Mouse (Mus musculus): ENCODE results near the gene Shd.

GRCm38 (mm10) chr17:56017848-56018247 is 47.6 kb downstream of the Shd start:
- TF ChIP-seq CTCF (IDR thresholded peaks at IDR 0.05; ENCODE audit: borderline replicate concordance, extremely low read depth, insufficient read depth, insufficient read length) (no peak), POLR2A (IDR thresholded peaks at IDR 0.05; ENCODE audit: borderline replicate concordance, extremely low read depth, insufficient read depth, insufficient read length, poor library complexity, severe bottlenecking) (no peak)
